Mouse (Mus musculus): ENCODE results near the gene Leng8.

GRCm38 (mm10) chr7:4132998-4133397 lies 3.8 kb upstream of the Leng8 start:
- TF ChIP-seq GATA1 (IDR thresholded peaks at IDR 0.05; ENCODE audit: low read length) (no peak), TAL1 (IDR thresholded peaks at IDR 0.05; ENCODE audit: low read length) (no peak)

Data from erythroblast, embryonic 14.5 days (primary cell).